Mouse (Mus musculus) lung, adult 2 months (tissue): ENCODE measurements at regions not wholly inside any gene's neighbourhood (a gene's known extent, or its start where the extent isn't known, plus 50 kb on each side); places are given as distances from the start of the nearest gene placed in this dataset.
"Not testable (repeated sequence)": the region's sequence is repeated elsewhere in the genome, so short reads cannot be mapped to it uniquely, and the experiment has no call there.

Experiments used
- DNase-seq: peaks from one replicate; pipeline ENCODE4 v3.0.0; 2022
- H3K4me1 ChIP-seq: fragments of 200-500 bp; 2 replicates; pipeline ENCODE4 v1.6.1; 2011; ENCODE audit warnings: low read length; ENCODE audit not compliant: control insufficient read depth, insufficient read depth
- H3K4me3 ChIP-seq: fragments of 200-500 bp; replicated peaks from 2 replicates; pipeline ENCODE3; 2011; ENCODE audit warnings: low read depth, mild to moderate bottlenecking, control low read depth, low read length; ENCODE audit errors: extremely low read depth
- CTCF ChIP-seq: fragments of 200-500 bp; IDR thresholded peaks from 2 replicates; pipeline ENCODE4 v1.5.1; 2011; ENCODE audit warnings: mild to moderate bottlenecking, low read length, control low read depth; ENCODE audit not compliant: insufficient read depth
- POLR2A ChIP-seq: fragments of 200-500 bp; IDR thresholded peaks from 2 replicates; pipeline ENCODE4 v1.6.1; 2011; ENCODE audit warnings: low read depth, mild to moderate bottlenecking, control low read depth, low read length, borderline replicate concordance; ENCODE audit errors: extremely low read depth
- WGBS: fragments of 180-500 bp; shearing (Covaris S2); methylation state at CpG from one replicate; pipeline ENCODE4 v1.1.7; 2018; 5-methylcytosine and 5-hydroxymethylcytosine counted together

DNA sequence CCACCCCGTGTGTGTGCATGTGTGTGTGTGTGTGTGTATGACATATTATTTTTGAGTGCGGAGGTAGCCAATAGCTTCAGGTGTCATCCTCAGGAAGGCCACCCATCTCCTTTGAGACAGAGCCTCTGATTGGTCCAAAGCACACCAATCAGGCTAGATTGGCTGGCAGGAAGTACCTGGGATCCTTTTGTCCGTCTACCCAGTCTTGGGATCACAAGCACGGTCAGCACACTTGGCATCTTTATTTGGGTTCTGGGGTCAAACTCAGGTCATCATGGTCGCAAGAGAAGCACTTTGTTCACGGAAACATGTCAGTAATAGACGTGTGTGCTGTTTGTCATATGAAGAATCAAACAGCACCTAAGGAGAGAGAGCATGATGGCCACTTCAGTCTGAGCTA is 68.9 kb upstream of the Acpp start:
- TF ChIP-seq CTCF: no peak
- TF ChIP-seq POLR2A: no peak
- H3K4me3 ChIP-seq: no peak overlapping the region
- H3K4me1 ChIP-seq: no peaks in the 10 kb centered on the region
- DNase-seq: no peak
- 49% methylated on average over 7 of the region's 7 CpGs for WGBS

GRCm38 (mm10) chr9:104403863-104404262 is 66.3 kb upstream of the Acpp start:
- no peak for TF ChIP-seq POLR2A
- TF ChIP-seq CTCF: no peak
- DNase-seq: no peak
- 26% methylated on average over 1 of the region's 1 CpGs for WGBS
- Histone ChIP-seq H3K4me1 (no peaks in the 10 kb centered on the region), H3K4me3 (no peak overlapping the region)

GRCm38 (mm10) chr9:104401673-104402072 is 64.1 kb upstream of the Acpp start:
- DNase-seq: no peak
- 63% methylated on average over 4 of the region's 4 CpGs for WGBS
- H3K4me3 ChIP-seq: no peak overlapping the region
- H3K4me1 ChIP-seq: no peaks in the 10 kb centered on the region
- TF ChIP-seq POLR2A (no peak), CTCF (no peak)

GRCm38 (mm10) chr9:104399927-104400326 is 62.4 kb upstream of the Acpp start:
- Histone ChIP-seq H3K4me1 (no peaks in the 10 kb centered on the region), H3K4me3 (no peak overlapping the region)
- TF ChIP-seq CTCF (no peak), POLR2A (no peak)
- DNase-seq: no peak
- 85% methylated on average over 1 of the region's 1 CpGs for WGBS

DNA sequence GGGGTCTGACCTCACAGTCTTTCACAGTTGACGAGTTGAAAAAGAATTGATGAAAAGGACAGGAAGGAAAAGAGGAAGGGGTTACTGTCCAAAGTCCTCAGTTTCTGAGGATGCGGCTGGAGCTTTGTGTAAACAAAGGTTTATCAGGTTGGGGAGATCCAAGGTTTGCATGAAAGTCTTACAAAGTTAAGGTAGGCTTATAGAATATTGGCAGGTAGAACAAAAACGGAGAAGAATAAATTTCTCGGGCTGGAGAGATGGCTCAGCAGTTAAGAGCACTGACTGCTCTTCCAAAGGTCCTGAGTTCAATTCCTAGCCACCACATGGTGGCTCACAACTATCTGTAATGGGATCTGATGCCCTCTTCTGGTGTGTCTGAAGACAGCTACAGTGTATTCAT is 60.9 kb upstream of the Acpp start:
- not testable (repeated sequence) for H3K4me3 ChIP-seq, DNase-seq, H3K4me1 ChIP-seq
- WGBS: 57% methylated on average over 4 of the region's 4 CpGs

- 86% methylated on average over 7 of the region's 7 CpGs for WGBS
Observed at GRCm38 (mm10) chr9:104387805-104388204, 50.3 kb upstream of the Acpp start.

More at GRCm38 (mm10) chr9:104387805-104388204, 50.3 kb upstream of the Acpp start:
- H3K4me3 ChIP-seq: no peak overlapping the region
- H3K4me1 ChIP-seq: no peaks in the 10 kb centered on the region
- TF ChIP-seq CTCF (no peak), POLR2A (no peak)
- DNase-seq: no peak
